Mouse (Mus musculus): Measurements from ENCODE around the gene Ppfibp2.

DNA sequence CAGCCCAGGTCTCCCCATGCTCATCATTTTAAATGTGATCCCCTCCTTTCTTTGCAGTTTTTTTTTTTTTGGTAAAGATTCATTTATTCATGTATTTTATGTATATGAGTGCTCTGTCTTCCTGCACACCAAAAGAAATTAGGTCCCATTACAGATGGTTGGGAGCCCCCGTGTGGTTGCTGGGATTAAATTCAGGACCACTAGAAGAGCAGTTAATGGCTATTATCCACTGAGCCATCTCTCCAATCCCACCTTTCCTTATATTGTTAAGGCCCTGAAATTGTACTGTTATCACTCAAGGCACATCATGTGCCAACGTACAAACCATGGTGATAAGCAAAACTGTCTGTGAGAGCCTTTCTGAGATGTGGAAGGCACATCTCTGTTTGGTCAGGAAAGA, 143.7 kb downstream of the Ppfibp2 start:
- TF ChIP-seq POLR2A (IDR thresholded peaks at IDR 0.05; ENCODE audit: insufficient read depth, low read length) (no peak), CTCF (IDR thresholded peaks at IDR 0.05; ENCODE audit: low read depth, low read length) (no peak)
